Mouse (Mus musculus) brain, embryonic 14.5 days (tissue): ENCODE measurements at regions not wholly inside any gene's neighbourhood (a gene's known extent, or its start where the extent isn't known, plus 50 kb on each side); places are given as distances from the start of the nearest gene placed in this dataset.

Source experiments
- DNase-seq: peaks from one replicate; pipeline ENCODE4 v3.0.0-alpha.2; 2011; ENCODE audit warnings: low read depth
- CTCF ChIP-seq: fragments of 200-500 bp; IDR thresholded peaks from 2 replicates; pipeline ENCODE4 v1.5.1; 2012; ENCODE audit warnings: inconsistent platforms, mild to moderate bottlenecking, moderate library complexity, borderline replicate concordance; ENCODE audit not compliant: insufficient read depth, insufficient read length; ENCODE audit errors: extremely low read depth
- POLR2A ChIP-seq: fragments of 200-500 bp; IDR thresholded peaks from 2 replicates; pipeline ENCODE4 v1.6.1; 2012; ENCODE audit warnings: mild to moderate bottlenecking, inconsistent platforms, borderline replicate concordance; ENCODE audit not compliant: poor library complexity, insufficient read depth, insufficient read length, severe bottlenecking; ENCODE audit errors: extremely low read depth

DNA sequence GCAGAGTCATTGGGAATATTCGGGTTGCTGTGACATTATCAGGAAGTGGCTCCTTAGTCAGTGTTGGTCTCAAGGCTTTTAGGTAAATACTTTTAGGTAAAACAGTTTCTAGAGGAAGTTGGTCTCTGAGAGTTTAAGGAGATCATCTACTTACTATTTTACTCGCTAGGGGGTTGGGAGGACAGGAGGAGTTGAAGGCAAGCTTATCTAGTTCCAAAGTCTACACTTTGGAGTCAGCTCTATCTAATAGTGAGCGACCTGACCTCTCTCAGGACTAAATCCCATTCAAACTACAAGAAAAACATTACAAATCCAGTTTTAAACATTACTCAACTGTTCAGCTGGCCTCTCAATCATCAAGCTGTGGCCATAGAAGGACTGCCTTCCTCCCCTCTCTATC, 287.1 kb downstream of the Maf start:
- no peak for DNase-seq
- TF ChIP-seq CTCF: no peak
- no peak for TF ChIP-seq POLR2A

DNA sequence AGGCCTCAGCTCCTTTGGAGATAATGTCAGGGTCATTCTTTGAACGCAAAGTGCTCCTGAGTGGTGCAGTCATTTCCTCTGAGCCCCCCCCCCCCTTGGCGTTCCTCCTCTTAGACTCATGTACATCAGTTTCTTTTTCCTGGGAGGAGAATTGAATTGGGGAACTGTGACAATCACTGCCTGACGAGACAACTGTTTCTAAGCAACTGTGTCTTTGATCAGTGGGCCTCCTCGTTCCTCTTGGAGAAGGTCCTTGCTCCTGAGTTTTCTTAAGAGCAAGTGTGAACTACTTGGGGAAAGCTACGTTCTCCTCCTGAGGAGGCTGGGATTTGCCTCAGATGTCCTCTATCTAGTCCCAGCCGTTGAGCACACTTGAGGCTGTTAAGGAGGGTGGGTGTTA, 287.5 kb downstream of the Maf start:
- TF ChIP-seq CTCF (no peak), POLR2A (no peak)
- DNase-seq: no peak

DNA sequence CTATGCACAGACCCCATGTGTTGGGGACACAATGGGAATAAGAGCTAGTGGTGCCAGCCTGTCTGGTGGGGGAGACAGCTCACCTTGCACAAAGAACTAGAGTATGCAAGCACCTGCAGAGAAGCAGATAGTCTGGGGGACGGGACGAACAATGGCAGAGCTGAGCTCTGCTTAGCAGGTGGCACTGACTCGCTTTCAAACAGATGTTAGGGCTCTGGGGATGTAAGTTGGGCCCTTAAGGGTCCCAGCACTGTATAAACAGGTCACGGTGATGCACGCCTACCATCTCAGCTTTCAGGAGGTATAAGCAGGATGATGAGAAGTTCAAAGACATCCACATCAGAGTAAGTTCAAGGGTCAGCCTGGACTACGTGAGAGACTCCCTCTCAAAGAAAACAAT, 289.5 kb downstream of the Maf start:
- TF ChIP-seq CTCF: no peak
- no peak for TF ChIP-seq POLR2A

DNA sequence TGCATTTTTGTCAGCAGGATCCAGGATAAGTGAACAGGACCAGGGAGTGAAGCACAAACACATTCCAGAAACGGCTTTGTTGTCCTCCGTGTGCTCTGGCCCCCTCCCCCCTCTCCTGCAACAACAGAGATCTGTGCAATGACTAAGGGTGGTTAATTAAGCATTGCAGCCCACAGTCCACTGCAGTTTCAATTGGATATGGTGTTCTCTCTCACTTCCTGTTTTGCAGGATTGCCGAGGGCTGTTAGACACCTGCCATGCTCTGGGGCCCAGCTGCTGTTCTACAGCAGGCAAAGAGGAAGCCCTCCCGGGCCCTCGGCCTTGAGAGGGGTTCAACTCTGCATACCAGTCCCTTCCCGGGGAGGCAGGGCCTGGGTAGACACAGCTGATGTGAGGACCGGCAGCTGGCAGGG, 293.5 kb downstream of the Maf start:
- DNase-seq: peak; percentile 80
- TF ChIP-seq CTCF (no peak), POLR2A (no peak)

More for the DNA sequence above, 289.5 kb downstream of the Maf start:
- DNase-seq: no peak

DNA sequence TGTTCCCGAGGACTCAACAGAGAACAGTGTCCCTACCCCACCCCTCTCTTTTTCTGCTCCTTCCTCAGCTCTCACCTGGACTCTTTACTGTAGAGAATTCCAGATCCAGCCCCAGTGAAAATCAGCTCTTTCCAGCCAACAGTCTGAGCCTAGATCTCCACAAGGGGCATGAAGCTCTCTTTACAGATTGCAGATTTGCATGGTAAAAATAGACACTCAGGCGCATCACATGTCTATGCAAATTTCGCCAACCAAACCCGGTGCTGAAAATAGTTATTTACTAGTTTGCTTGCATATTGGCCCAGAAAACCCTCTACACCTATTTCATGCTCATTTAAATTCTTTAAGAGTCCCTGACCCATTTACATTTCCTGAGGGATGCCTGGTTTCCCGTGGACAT, 295.8 kb downstream of the Maf start:
- DNase-seq: no peak
- TF ChIP-seq POLR2A: no peak
- no peak for TF ChIP-seq CTCF

DNA sequence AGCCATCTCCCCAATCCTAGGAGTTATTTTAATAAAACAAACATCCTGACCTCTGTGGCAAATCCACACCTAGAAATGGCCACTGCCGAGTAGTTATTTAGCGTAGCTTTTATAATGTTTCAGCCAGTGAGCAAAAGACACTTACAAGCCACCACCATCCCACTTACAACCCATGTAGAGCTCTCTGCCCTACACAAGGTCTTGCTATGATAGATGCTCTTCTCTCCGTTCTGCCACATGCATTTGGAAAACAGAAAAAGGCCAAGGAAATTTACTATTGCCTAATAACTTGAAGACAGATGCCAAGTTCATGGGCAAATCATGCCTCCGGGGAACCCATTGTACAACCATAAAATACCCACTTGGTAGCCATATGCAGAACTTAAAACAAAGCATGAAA, 296.5 kb downstream of the Maf start:
- no peak for TF ChIP-seq POLR2A
- TF ChIP-seq CTCF: no peak
- no peak for DNase-seq

DNA sequence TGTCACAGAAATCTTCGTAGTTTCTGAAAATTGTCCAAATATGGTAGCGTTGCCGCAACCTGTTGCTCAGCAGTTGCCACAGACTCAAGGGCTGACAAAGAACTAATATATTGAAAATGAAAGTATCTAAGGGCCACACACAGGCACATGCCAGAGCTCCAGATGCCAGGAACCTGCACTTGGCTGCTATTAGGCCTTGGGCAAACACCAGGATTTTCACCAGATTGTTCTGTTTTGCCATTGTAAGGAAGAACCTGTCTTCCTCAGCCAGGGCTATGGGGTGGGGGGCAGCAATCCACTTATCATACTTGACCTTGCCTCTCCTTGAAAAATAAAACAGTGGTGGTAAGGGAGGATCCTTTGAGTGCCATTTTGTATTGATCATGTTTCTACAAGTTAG, 297.4 kb downstream of the Maf start:
- no peak for TF ChIP-seq CTCF
- TF ChIP-seq POLR2A: no peak
- no peak for DNase-seq

DNA sequence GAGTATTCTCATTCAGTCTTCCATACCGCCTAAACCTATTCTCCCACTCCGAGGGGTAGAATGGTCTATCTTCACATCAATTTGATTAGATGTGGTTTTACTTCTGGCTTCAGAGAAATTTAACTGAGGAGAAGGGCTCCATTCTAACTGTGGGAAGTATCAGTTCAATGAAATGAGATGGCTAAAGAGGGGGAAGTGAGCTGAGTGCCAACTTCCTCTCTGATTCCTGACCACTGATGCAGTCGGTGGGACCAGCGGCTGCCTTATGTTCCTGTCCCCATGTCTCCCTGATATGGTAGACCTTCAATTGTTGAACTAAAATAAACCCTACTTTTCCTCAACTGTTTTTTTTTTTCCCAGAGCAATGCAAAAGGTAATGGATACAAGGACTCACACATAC, 300.1 kb downstream of the Maf start:
- no peak for DNase-seq
- TF ChIP-seq POLR2A (no peak), CTCF (no peak)

DNA sequence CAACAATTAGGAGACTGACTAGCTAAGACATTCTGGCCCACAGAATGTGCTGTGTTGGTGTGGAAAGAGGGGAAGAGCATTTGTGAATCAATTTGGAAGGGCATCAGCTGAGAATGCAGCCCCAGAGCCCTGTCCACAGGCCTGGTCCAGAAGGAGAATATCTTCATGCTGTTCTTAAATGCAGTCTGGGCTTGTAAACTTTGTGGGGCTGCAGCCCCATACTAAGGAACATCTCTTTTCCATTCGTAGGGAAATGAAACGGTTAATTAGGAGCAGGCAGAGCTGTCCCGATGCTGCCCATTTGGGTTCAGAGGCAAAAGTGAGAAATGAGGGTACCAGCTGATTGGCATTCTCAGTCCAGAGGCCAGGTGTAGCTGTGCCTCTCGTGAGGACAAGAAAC, 304.0 kb downstream of the Maf start:
- TF ChIP-seq POLR2A (no peak), CTCF (no peak)
- no peak for DNase-seq

DNA sequence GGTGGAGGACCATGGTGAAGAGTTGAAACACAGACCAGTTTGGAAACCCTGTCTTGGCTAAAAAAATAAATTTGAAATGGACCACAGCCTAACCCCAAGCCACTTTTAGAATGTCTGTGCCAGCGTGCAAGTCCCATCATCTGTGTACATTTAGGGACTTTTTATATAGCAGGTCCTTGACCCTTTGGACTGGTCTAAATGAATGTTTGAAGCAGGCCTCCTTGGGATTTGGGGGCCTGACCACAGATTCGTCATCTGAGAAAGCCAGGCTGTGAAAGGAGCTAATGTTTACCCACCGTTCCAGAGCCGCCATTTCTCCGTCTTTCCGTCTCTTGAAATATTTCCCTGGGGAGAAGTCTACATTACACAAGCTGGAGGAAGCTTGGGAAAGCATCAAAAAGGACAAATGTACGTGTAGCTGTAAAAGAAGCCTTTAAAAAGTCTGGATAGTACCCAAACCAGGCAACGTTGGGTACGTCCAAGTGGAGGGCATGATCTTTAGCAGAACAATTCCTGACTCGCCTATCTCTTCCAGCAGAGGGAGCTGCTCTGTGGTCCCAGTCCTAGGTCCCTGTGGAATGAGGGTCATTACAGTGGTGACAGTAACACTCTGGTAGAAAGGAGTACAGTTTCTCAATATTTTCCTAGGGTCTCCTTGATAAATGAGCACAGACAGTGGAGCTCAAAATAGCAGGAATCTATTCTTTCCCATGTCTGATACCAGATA, 305.0 kb downstream of the Maf start:
- no peak for DNase-seq
- TF ChIP-seq CTCF (peak; percentile 52; the same call in 1 of the 2 replicates), POLR2A (no peak)
